Mouse (Mus musculus) hindbrain, postnatal 0 days (tissue): ENCODE measurements at regions not wholly inside any gene's neighbourhood (a gene's known extent, or its start where the extent isn't known, plus 50 kb on each side); places are given as distances from the start of the nearest gene placed in this dataset.
A peak's percentile ranks its signal among the peaks of the same experiment; 100 is the strongest.

Experiments used
- ATAC-seq: fragments of 200-750 bp; cut with Nextera tagmentation; 2 replicates; pipeline ENCODE4 v1.8.0; 2017; ENCODE audit warnings: mild to moderate bottlenecking, moderate TSS enrichment, moderate library complexity
- DNase-seq: peaks from one replicate; pipeline ENCODE4 v3.0.0-alpha.2; 2015; ENCODE audit warnings: low spot score
- H3K27ac ChIP-seq: fragments of 300-500 bp; sonication (generic); 2 replicates; pipeline ENCODE4 v1.5.1; 2014; ENCODE audit warnings: mild to moderate bottlenecking
- H3K27me3 ChIP-seq: fragments of 300-500 bp; sonication (generic); 2 replicates; pipeline ENCODE4 v1.6.1; 2014; ENCODE audit warnings: low read length, mixed read lengths; ENCODE audit not compliant: insufficient read depth
- H3K36me3 ChIP-seq: fragments of 300-500 bp; sonication (generic); 2 replicates; pipeline ENCODE4 v1.6.1; 2014; ENCODE audit warnings: low read length, mixed read lengths; ENCODE audit not compliant: insufficient read depth
- H3K4me1 ChIP-seq: fragments of 300-500 bp; sonication (generic); 2 replicates; pipeline ENCODE4 v1.6.1; 2014; ENCODE audit warnings: antibody characterized with exemption, low read length, mixed read lengths; ENCODE audit not compliant: insufficient read depth
- H3K4me2 ChIP-seq: fragments of 300-500 bp; sonication (generic); 2 replicates; pipeline ENCODE4 v1.6.1; 2014; ENCODE audit warnings: low read depth, mild to moderate bottlenecking, low read length, moderate library complexity, mixed read lengths
- H3K4me3 ChIP-seq: fragments of 300-500 bp; sonication (generic); 2 replicates; pipeline ENCODE4 v1.5.1; 2014; ENCODE audit warnings: low read length
- H3K9ac ChIP-seq: fragments of 300-500 bp; sonication (generic); replicated peaks from 2 replicates; pipeline ENCODE4 v1.6.1; 2014; ENCODE audit warnings: mild to moderate bottlenecking, low read length, moderate library complexity, mixed read lengths
- H3K9me3 ChIP-seq: fragments of 300-500 bp; sonication (generic); 2 replicates; pipeline ENCODE4 v1.6.1; 2016; ENCODE audit warnings: low read length, mixed read lengths
- CTCF ChIP-seq: IDR thresholded peaks from 2 replicates; pipeline ENCODE4 v1.5.1; 2016; ENCODE audit warnings: antibody characterized with exemption, control low read depth, low read depth
- WGBS: fragments of 180-500 bp; shearing (Covaris S2); extraction: QIAGEN DNeasy Blood & Tissue Kit; methylation state at CpG from one replicate; pipeline ENCODE4 v1.1.7; 2014; 5-methylcytosine and 5-hydroxymethylcytosine counted together

GRCm38 (mm10) chr6:50818891-50819541 is 164.8 kb upstream of the Npvf start:
- H3K4me3 ChIP-seq = no peak overlapping the region
- DNase-seq (no peak), ATAC-seq (no peak)
- peaks cover 13% of the 10 kb centered on the region; the same call in 1 of the 2 replicates for H3K4me1 ChIP-seq
- TF ChIP-seq CTCF = no peak
- H3K9me3 ChIP-seq = no peaks in the 10 kb centered on the region
- no peaks in the 10 kb centered on the region for H3K36me3 ChIP-seq
- H3K9ac ChIP-seq = no peak overlapping the region
- H3K27me3 ChIP-seq = no peaks in the 10 kb centered on the region
- no peak overlapping the region for H3K4me2 ChIP-seq
- WGBS = 63% methylated on average over 10 of the region's 10 CpGs
- H3K27ac ChIP-seq = no peak overlapping the region

GRCm38 (mm10) chr6:50821401-50822235 is 167.4 kb upstream of the Npvf start:
- Histone ChIP-seq H3K36me3 (no peaks in the 10 kb centered on the region), H3K4me1 (peaks cover 13% of the 10 kb centered on the region; the same call in 1 of the 2 replicates), H3K27ac (peak overlapping the region; percentile 51; the same call in 1 of the 2 replicates), H3K9ac (no peak overlapping the region), H3K4me2 (no peak overlapping the region), H3K4me3 (no peak overlapping the region), H3K9me3 (no peaks in the 10 kb centered on the region), H3K27me3 (no peaks in the 10 kb centered on the region)
- DNase-seq (peak; percentile 75), ATAC-seq (peak; percentile 64; the same call in 1 of the 2 replicates)
- no peak for TF ChIP-seq CTCF
- WGBS = 29% methylated on average over 12 of the region's 12 CpGs

- Histone ChIP-seq H3K9ac (no peak overlapping the region), H3K4me3 (no peak overlapping the region), H3K9me3 (no peaks in the 10 kb centered on the region), H3K27ac (no peak overlapping the region; the same call in 1 of the 2 replicates), H3K27me3 (no peaks in the 10 kb centered on the region), H3K4me1 (peaks cover 13% of the 10 kb centered on the region; the same call in 1 of the 2 replicates), H3K4me2 (no peak overlapping the region), H3K36me3 (no peaks in the 10 kb centered on the region)
- no peak for TF ChIP-seq CTCF
- 37% methylated on average over 18 of the region's 18 CpGs for WGBS
- DNase-seq (no peak), ATAC-seq (no peak)
Measured at GRCm38 (mm10) chr6:50822236-50823151, 168.3 kb upstream of the Npvf start.

GRCm38 (mm10) chr6:50823220-50823910 is 169.1 kb upstream of the Npvf start:
- Histone ChIP-seq H3K27me3 (no peaks in the 10 kb centered on the region), H3K4me2 (no peak overlapping the region), H3K9me3 (no peaks in the 10 kb centered on the region), H3K4me1 (peaks cover 13% of the 10 kb centered on the region; the same call in 1 of the 2 replicates), H3K36me3 (no peaks in the 10 kb centered on the region), H3K4me3 (no peak overlapping the region), H3K9ac (no peak overlapping the region), H3K27ac (no peak overlapping the region)
- DNase-seq (no peak), ATAC-seq (peak; percentile 46; the same call in 1 of the 2 replicates)
- TF ChIP-seq CTCF = no peak
- WGBS = 22% methylated on average over 18 of the region's 18 CpGs

- TF ChIP-seq CTCF = no peak
- Histone ChIP-seq H3K9ac (no peak overlapping the region), H3K4me2 (no peak overlapping the region), H3K27me3 (no peaks in the 10 kb centered on the region), H3K27ac (no peak overlapping the region), H3K4me1 (peaks cover 13% of the 10 kb centered on the region; the same call in 1 of the 2 replicates), H3K36me3 (no peaks in the 10 kb centered on the region), H3K9me3 (no peaks in the 10 kb centered on the region), H3K4me3 (no peak overlapping the region)
- WGBS = 55% methylated on average over 4 of the region's 4 CpGs
- no peak for ATAC-seq
- no peak for DNase-seq
Measured at GRCm38 (mm10) chr6:50824466-50824865, 170.2 kb upstream of the Npvf start.

GRCm38 (mm10) chr6:50831725-50832124 is 177.5 kb upstream of the Npvf start:
- Histone ChIP-seq H3K27ac (no peak overlapping the region), H3K4me2 (no peak overlapping the region), H3K9ac (no peak overlapping the region), H3K4me1 (no peaks in the 10 kb centered on the region), H3K9me3 (no peaks in the 10 kb centered on the region), H3K27me3 (no peaks in the 10 kb centered on the region), H3K36me3 (no peaks in the 10 kb centered on the region), H3K4me3 (no peak overlapping the region)
- ATAC-seq (no peak), DNase-seq (no peak)
- 71% methylated on average over 5 of the region's 5 CpGs for WGBS
- TF ChIP-seq CTCF = no peak
